Mouse (Mus musculus): ENCODE results near the gene Cltc. TPM values are rescaled to one million over a fixed set of nuclear protein-coding genes. Genes with fewer than 3 reads are reported as not detected.
A peak's percentile ranks its signal among the peaks of the same experiment; 100 is the strongest.

Gene Cltc
- polyA plus RNA-seq, 1 experiment from 2014 or later, result 124 TPM

GRCm38 (mm10) chr11:86657863-86658262 is 99.5 kb downstream of the Cltc start:
- H3K36me3 ChIP-seq (ENCODE audit: control insufficient read depth, insufficient read depth, low read length), result no peaks in the 10 kb centered on the region; the same call in 1 of the 2 replicates
- H3K4me3 ChIP-seq (ENCODE audit: low read length), result no peak overlapping the region
- no peaks in the 10 kb centered on the region for H3K4me1 ChIP-seq (ENCODE audit: control insufficient read depth, insufficient read depth, low read length)
- no peak overlapping the region for H3K27ac ChIP-seq (ENCODE audit: low read length)
- H3K9ac ChIP-seq (ENCODE audit: low read depth, low read length), result no peak overlapping the region
- no peak for ATAC-seq
- no peaks in the 10 kb centered on the region for H3K27me3 ChIP-seq (replicated peaks; ENCODE audit: control insufficient read depth, insufficient read depth, low read length)
- no peak overlapping the region for H3K4me2 ChIP-seq (ENCODE audit: low read depth, low read length)
- H3K9me3 ChIP-seq (ENCODE audit: control insufficient read depth, low read length), result no peaks in the 10 kb centered on the region

GRCm38 (mm10) chr11:86656849-86657567 is 100.4 kb downstream of the Cltc start:
- Histone ChIP-seq H3K9ac (ENCODE audit: low read depth, low read length) (no peak overlapping the region), H3K27ac (ENCODE audit: low read length) (no peak overlapping the region), H3K36me3 (ENCODE audit: control insufficient read depth, insufficient read depth, low read length) (no peaks in the 10 kb centered on the region; the same call in 1 of the 2 replicates), H3K9me3 (ENCODE audit: control insufficient read depth, low read length) (no peaks in the 10 kb centered on the region), H3K27me3 (replicated peaks; ENCODE audit: control insufficient read depth, insufficient read depth, low read length) (no peaks in the 10 kb centered on the region), H3K4me2 (ENCODE audit: low read depth, low read length) (no peak overlapping the region), H3K4me1 (ENCODE audit: control insufficient read depth, insufficient read depth, low read length) (no peaks in the 10 kb centered on the region), H3K4me3 (ENCODE audit: low read length) (no peak overlapping the region)
- 76% methylated on average over 4 of the region's 4 CpGs for WGBS
- ATAC-seq, result 0 out of 2 replicates have a peak, but pooled peaks have one; percentile 26

GRCm38 (mm10) chr11:86655671-86656070 is 101.7 kb downstream of the Cltc start:
- Histone ChIP-seq H3K9ac (ENCODE audit: low read depth, low read length) (no peak overlapping the region), H3K9me3 (ENCODE audit: control insufficient read depth, low read length) (no peaks in the 10 kb centered on the region), H3K4me3 (ENCODE audit: low read length) (no peak overlapping the region), H3K36me3 (ENCODE audit: control insufficient read depth, insufficient read depth, low read length) (no peaks in the 10 kb centered on the region), H3K27ac (ENCODE audit: low read length) (no peak overlapping the region), H3K27me3 (replicated peaks; ENCODE audit: control insufficient read depth, insufficient read depth, low read length) (no peaks in the 10 kb centered on the region), H3K4me1 (ENCODE audit: control insufficient read depth, insufficient read depth, low read length) (no peaks in the 10 kb centered on the region), H3K4me2 (ENCODE audit: low read depth, low read length) (no peak overlapping the region)
- WGBS, result 12% methylated on average over 1 of the region's 1 CpGs
- ATAC-seq, result no peak

- Histone ChIP-seq H3K27ac (ENCODE audit: low read length) (no peak overlapping the region), H3K4me3 (ENCODE audit: low read length) (no peak overlapping the region), H3K9me3 (ENCODE audit: control insufficient read depth, low read length) (no peaks in the 10 kb centered on the region), H3K4me2 (ENCODE audit: low read depth, low read length) (no peak overlapping the region), H3K4me1 (ENCODE audit: control insufficient read depth, insufficient read depth, low read length) (no peaks in the 10 kb centered on the region), H3K9ac (ENCODE audit: low read depth, low read length) (no peak overlapping the region), H3K27me3 (replicated peaks; ENCODE audit: control insufficient read depth, insufficient read depth, low read length) (no peaks in the 10 kb centered on the region), H3K36me3 (ENCODE audit: control insufficient read depth, insufficient read depth, low read length) (no peaks in the 10 kb centered on the region)
- no peak for ATAC-seq
- 83% methylated on average over 4 of the region's 4 CpGs for WGBS
Measured at GRCm38 (mm10) chr11:86654096-86654495, 103.3 kb downstream of the Cltc start.

GRCm38 (mm10) chr11:86653446-86653845 is 103.9 kb downstream of the Cltc start:
- peak; percentile 44; the same call in 1 of the 2 replicates for ATAC-seq
- Histone ChIP-seq H3K9me3 (ENCODE audit: control insufficient read depth, low read length) (no peaks in the 10 kb centered on the region), H3K9ac (ENCODE audit: low read depth, low read length) (no peak overlapping the region), H3K36me3 (ENCODE audit: control insufficient read depth, insufficient read depth, low read length) (no peaks in the 10 kb centered on the region), H3K4me3 (ENCODE audit: low read length) (no peak overlapping the region), H3K27ac (ENCODE audit: low read length) (no peak overlapping the region), H3K4me1 (ENCODE audit: control insufficient read depth, insufficient read depth, low read length) (no peaks in the 10 kb centered on the region), H3K27me3 (replicated peaks; ENCODE audit: control insufficient read depth, insufficient read depth, low read length) (no peaks in the 10 kb centered on the region), H3K4me2 (ENCODE audit: low read depth, low read length) (no peak overlapping the region)
- WGBS, result 38% methylated on average over 3 of the region's 3 CpGs

- 85% methylated on average over 4 of the region's 4 CpGs for WGBS
- no peaks in the 10 kb centered on the region for H3K27me3 ChIP-seq (replicated peaks; ENCODE audit: control insufficient read depth, insufficient read depth, low read length)
- H3K9ac ChIP-seq (ENCODE audit: low read depth, low read length), result no peak overlapping the region
- no peak for ATAC-seq
- no peaks in the 10 kb centered on the region for H3K36me3 ChIP-seq (ENCODE audit: control insufficient read depth, insufficient read depth, low read length)
- no peak overlapping the region for H3K4me2 ChIP-seq (ENCODE audit: low read depth, low read length)
- H3K4me3 ChIP-seq (ENCODE audit: low read length), result no peak overlapping the region
- no peak overlapping the region for H3K27ac ChIP-seq (ENCODE audit: low read length)
- no peaks in the 10 kb centered on the region for H3K9me3 ChIP-seq (ENCODE audit: control insufficient read depth, low read length)
- H3K4me1 ChIP-seq (ENCODE audit: control insufficient read depth, insufficient read depth, low read length), result no peaks in the 10 kb centered on the region
Measured at GRCm38 (mm10) chr11:86652578-86652979, 104.8 kb downstream of the Cltc start.

GRCm38 (mm10) chr11:86650676-86651075 is 106.7 kb downstream of the Cltc start:
- no peak for ATAC-seq
- no peak overlapping the region for H3K4me3 ChIP-seq (ENCODE audit: low read length)
- H3K9me3 ChIP-seq (ENCODE audit: control insufficient read depth, low read length), result no peaks in the 10 kb centered on the region
- no peaks in the 10 kb centered on the region for H3K4me1 ChIP-seq (ENCODE audit: control insufficient read depth, insufficient read depth, low read length)
- H3K27me3 ChIP-seq (replicated peaks; ENCODE audit: control insufficient read depth, insufficient read depth, low read length), result no peaks in the 10 kb centered on the region
- H3K4me2 ChIP-seq (ENCODE audit: low read depth, low read length), result no peak overlapping the region
- no peaks in the 10 kb centered on the region for H3K36me3 ChIP-seq (ENCODE audit: control insufficient read depth, insufficient read depth, low read length)
- H3K9ac ChIP-seq (ENCODE audit: low read depth, low read length), result no peak overlapping the region
- H3K27ac ChIP-seq (ENCODE audit: low read length), result no peak overlapping the region
- 70% methylated on average over 6 of the region's 6 CpGs for WGBS

GRCm38 (mm10) chr11:86649542-86649941 is 107.8 kb downstream of the Cltc start:
- H3K36me3 ChIP-seq (ENCODE audit: control insufficient read depth, insufficient read depth, low read length), result no peaks in the 10 kb centered on the region

GRCm38 (mm10) chr11:86647706-86648447 is 109.5 kb downstream of the Cltc start:
- H3K9ac ChIP-seq (ENCODE audit: low read depth, low read length), result no peak overlapping the region
- H3K27me3 ChIP-seq (replicated peaks; ENCODE audit: control insufficient read depth, insufficient read depth, low read length), result no peaks in the 10 kb centered on the region
- WGBS, result 88% methylated on average over 15 of the region's 15 CpGs
- H3K9me3 ChIP-seq (ENCODE audit: control insufficient read depth, low read length), result no peaks in the 10 kb centered on the region
- H3K4me3 ChIP-seq (ENCODE audit: low read length), result no peak overlapping the region
- no peak overlapping the region for H3K4me2 ChIP-seq (ENCODE audit: low read depth, low read length)
- no peak overlapping the region for H3K27ac ChIP-seq (ENCODE audit: low read length)
- H3K36me3 ChIP-seq (ENCODE audit: control insufficient read depth, insufficient read depth, low read length), result no peaks in the 10 kb centered on the region
- no peak for ATAC-seq
- H3K4me1 ChIP-seq (ENCODE audit: control insufficient read depth, insufficient read depth, low read length), result no peaks in the 10 kb centered on the region

More at GRCm38 (mm10) chr11:86649542-86649941, 107.8 kb downstream of the Cltc start:
- Histone ChIP-seq H3K9me3 (ENCODE audit: control insufficient read depth, low read length) (no peaks in the 10 kb centered on the region), H3K27ac (ENCODE audit: low read length) (no peak overlapping the region), H3K4me2 (ENCODE audit: low read depth, low read length) (no peak overlapping the region), H3K4me1 (ENCODE audit: control insufficient read depth, insufficient read depth, low read length) (no peaks in the 10 kb centered on the region), H3K27me3 (replicated peaks; ENCODE audit: control insufficient read depth, insufficient read depth, low read length) (no peaks in the 10 kb centered on the region), H3K4me3 (ENCODE audit: low read length) (no peak overlapping the region), H3K9ac (ENCODE audit: low read depth, low read length) (no peak overlapping the region)
- 92% methylated on average over 1 of the region's 1 CpGs for WGBS
- ATAC-seq, result no peak
